Mouse (Mus musculus) spleen, adult 2 months (tissue): ENCODE results near the gene Ctf2. TPM values are rescaled to one million over a fixed set of nuclear protein-coding genes. Genes with fewer than 3 reads are reported as not detected.

ENCODE experiments used
- DNase-seq, 2 experiments: peaks; one replicate each; pipeline versions ENCODE4 v3.0.0 to v3.0.0-alpha.2; 2012 to 2021; ENCODE audit warnings: low spot score in 2 of 2, low read depth in 1 of 2
- H3K27ac ChIP-seq: fragments of 200-500 bp; 2 replicates; pipeline ENCODE4 v1.5.1; 2012; ENCODE audit warnings: low read length, inconsistent platforms; ENCODE audit not compliant: insufficient read depth
- H3K27me3 ChIP-seq: fragments of 200-500 bp; 2 replicates; pipeline ENCODE4 v1.6.1; 2012; ENCODE audit warnings: mild to moderate bottlenecking, moderate library complexity, low read length, inconsistent platforms; ENCODE audit not compliant: control insufficient read depth, insufficient read depth
- H3K36me3 ChIP-seq: fragments of 200-500 bp; 2 replicates; pipeline ENCODE4 v1.6.1; 2012; ENCODE audit warnings: mild to moderate bottlenecking, low read length, inconsistent platforms; ENCODE audit not compliant: control insufficient read depth, insufficient read depth
- H3K4me1 ChIP-seq: fragments of 200-500 bp; 2 replicates; pipeline ENCODE4 v1.6.1; 2011; ENCODE audit warnings: inconsistent platforms; ENCODE audit not compliant: control insufficient read depth, insufficient read depth, insufficient read length
- H3K4me3 ChIP-seq: fragments of 200-500 bp; 2 replicates; pipeline ENCODE4 v1.5.1; 2011; ENCODE audit warnings: mild to moderate bottlenecking, inconsistent platforms; ENCODE audit not compliant: insufficient read depth, insufficient read length; ENCODE audit errors: extremely low read depth
- CTCF ChIP-seq: fragments of 200-500 bp; IDR thresholded peaks from 2 replicates; pipeline ENCODE4 v1.5.1; 2011; ENCODE audit warnings: mild to moderate bottlenecking, inconsistent platforms; ENCODE audit not compliant: insufficient read depth, insufficient read length, insufficient replicate concordance; ENCODE audit errors: extremely low read depth
- POLR2A ChIP-seq: fragments of 200-500 bp; IDR thresholded peaks from 2 replicates; pipeline ENCODE4 v1.6.1; 2011; ENCODE audit warnings: low read depth, low read length, inconsistent platforms
- WGBS: fragments of 180-500 bp; shearing (Covaris S2); methylation state at CpG from one replicate; pipeline ENCODE4 v1.1.7; 2018; 5-methylcytosine and 5-hydroxymethylcytosine counted together
- polyA plus RNA-seq: library from polyadenylated mRNA; depleted of rRNA; stranded (reverse); fragments of >200 nt; gene quantifications from 2 replicates; pipeline ENCODE4 v1.2.3, GENCODE M21; 2012

Ctf2 gene
- polyA plus RNA-seq, 1 experiment = not detected

DNA sequence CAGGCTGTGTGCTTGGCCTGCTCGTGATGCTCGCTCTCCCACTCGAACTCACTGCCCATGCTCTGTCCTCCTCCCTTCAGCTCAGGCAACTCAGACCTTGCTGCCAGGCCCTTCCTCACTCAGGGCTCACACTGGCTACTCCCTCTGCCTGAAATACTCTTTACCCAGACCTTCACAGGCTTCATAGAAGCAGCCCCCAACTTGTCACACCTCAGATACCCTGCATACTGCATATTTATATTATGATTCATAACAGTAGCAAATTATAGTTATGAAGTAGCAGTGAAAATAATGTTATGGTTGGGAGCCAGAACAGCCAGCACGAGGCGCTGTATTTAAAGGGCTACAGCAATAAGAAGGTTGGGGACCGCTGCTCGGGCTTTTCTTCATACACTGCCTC lies 43.0 kb downstream of the Ctf2 start:
- Histone ChIP-seq H3K4me3 (no peak overlapping the region), H3K27ac (no peak overlapping the region), H3K36me3 (no peaks in the 10 kb centered on the region), H3K4me1 (no peaks in the 10 kb centered on the region), H3K27me3 (no peaks in the 10 kb centered on the region)
- TF ChIP-seq POLR2A (no peak), CTCF (no peak)
- DNase-seq = no peak
- WGBS = 94% methylated on average over 7 of the region's 7 CpGs

DNA sequence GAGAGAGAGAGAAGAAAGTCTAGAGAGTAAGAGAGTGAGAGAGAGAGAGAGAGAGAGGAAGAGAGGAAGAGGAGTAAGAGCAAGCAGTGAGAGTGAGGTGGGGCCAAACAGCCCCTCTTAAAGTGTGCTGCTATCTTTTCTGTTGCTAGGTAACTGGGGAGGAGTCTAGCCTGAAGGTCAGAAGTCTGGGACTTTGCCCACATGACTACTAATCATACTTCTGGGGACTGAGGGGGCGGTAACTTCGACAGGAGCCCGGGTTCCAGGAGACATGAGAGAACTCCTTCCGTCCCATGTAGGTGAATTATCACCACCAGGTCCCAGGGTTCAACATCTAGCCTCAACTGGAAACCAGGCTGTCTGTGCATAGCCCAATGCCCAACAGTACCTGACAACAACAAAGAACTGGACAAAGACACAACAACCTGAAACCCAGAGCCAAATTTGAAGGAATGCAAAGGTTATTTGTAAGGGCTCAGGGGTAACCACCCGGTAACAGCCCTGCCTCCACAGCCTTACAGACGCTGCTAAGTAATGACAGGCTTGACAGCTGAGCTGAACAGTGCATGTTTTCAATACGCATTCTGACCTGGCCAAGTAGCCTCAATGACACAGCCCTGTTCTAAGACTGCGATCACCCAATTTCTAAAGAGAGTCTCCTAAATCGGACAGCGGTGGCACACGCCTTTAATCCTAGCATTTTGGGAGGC lies 45.1 kb downstream of the Ctf2 start:
- Histone ChIP-seq H3K4me3 (no peak overlapping the region), H3K36me3 (no peaks in the 10 kb centered on the region), H3K27me3 (no peaks in the 10 kb centered on the region), H3K4me1 (no peaks in the 10 kb centered on the region), H3K27ac (no peak overlapping the region)
- WGBS = 91% methylated on average over 11 of the region's 11 CpGs
- TF ChIP-seq CTCF (no peak), POLR2A (no peak)
- DNase-seq = no peak

DNA sequence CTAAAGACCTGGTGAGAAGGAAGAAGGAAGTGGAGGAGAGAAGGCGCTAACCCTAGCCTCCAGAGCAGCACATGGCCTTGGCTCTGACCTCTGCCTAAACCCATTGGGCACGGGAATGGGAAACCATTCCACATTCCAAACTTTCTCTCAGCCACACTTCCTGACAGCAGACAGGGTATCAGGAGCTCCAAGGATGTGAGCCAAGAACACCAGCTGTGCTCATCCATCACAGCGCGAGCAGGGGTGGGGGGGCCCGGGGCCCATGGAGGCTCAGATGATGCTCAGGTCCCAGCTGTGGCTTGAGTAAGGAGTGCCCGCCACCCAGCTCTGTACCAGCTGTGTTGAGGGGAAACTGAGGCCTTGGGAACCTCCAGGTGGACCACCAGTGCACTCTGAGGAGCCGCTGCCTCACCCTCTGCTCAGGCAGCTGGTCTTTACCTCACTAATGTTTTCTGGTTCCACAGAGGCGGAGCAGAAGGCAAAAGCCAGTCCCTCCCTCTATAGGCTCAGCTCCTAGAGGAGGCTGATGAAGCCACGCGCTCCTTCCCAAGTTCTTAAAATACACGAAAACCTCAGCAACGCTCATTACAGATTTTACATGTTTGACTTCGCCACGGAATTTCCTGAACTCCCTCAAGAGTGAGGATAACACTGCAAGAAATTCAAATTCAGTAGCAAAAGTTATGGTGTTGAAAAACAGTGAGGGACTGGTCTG lies 46.5 kb downstream of the Ctf2 start:
- H3K4me1 ChIP-seq = no peaks in the 10 kb centered on the region
- TF ChIP-seq POLR2A (no peak), CTCF (no peak)
- no peak for DNase-seq
- no peak overlapping the region for H3K27ac ChIP-seq
- 93% methylated on average over 14 of the region's 14 CpGs for WGBS
- H3K36me3 ChIP-seq = no peaks in the 10 kb centered on the region
- H3K4me3 ChIP-seq = no peak overlapping the region
- no peaks in the 10 kb centered on the region for H3K27me3 ChIP-seq

DNA sequence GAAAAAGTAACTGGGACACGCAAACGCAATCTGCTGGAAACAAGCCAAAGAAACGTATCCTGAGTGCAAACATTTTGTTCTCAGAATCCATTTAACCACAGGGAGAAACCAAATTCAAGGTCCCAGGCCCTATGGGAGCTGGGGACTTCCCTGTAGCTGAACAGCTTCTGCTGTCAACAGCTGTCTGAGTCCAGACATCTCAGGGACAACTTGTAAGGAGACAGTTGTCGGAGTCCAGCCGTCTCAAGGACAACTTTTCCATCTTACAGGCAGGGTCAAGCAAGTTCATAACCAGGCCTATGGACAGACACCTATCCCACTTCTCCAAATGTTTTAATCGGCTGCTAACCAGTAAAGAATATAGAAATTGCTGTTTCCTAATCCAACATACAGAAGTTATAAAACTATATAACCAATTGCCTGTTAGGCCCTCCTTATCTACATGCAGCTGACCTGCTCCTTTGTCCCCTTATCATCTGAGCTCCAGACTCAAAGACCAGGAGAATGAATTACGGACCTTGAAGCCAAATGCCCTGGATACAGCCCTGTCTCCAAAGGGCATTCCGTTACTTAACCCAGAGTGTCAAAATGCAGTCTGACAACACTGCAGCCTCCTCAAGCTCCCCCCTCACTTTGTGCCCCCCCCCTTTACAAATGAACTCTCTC lies 49.9 kb downstream of the Ctf2 start:
- Histone ChIP-seq H3K4me3 (no peak overlapping the region), H3K27ac (no peak overlapping the region), H3K27me3 (no peaks in the 10 kb centered on the region), H3K4me1 (no peaks in the 10 kb centered on the region), H3K36me3 (no peaks in the 10 kb centered on the region)
- DNase-seq = no peak
- 88% methylated on average over 8 of the region's 8 CpGs for WGBS
- TF ChIP-seq CTCF (no peak), POLR2A (no peak)

DNA sequence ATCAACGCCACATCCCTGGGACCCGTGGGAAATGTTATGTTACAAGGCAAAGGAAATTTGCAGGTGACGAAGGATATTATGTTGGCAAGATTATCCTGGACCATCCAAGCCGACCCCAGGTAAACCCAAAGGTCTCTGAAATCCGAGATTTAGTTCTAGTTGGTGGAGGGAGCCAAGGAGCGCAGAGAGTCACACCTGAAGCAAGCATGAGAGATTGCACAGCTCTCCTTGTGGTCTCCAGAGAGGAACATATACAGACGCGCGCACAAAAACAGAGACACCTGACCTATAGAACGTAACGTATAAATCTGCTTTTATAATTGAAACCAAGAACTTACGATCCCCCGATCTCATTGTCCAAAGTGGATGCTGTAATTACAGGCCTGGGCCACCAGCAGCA lies 51.4 kb downstream of the Ctf2 start:
- Histone ChIP-seq H3K27me3 (no peaks in the 10 kb centered on the region), H3K27ac (no peak overlapping the region), H3K4me3 (no peak overlapping the region), H3K36me3 (no peaks in the 10 kb centered on the region), H3K4me1 (no peaks in the 10 kb centered on the region)
- 93% methylated on average over 13 of the region's 13 CpGs for WGBS
- DNase-seq = no peak
- TF ChIP-seq CTCF (no peak), POLR2A (no peak)

DNA sequence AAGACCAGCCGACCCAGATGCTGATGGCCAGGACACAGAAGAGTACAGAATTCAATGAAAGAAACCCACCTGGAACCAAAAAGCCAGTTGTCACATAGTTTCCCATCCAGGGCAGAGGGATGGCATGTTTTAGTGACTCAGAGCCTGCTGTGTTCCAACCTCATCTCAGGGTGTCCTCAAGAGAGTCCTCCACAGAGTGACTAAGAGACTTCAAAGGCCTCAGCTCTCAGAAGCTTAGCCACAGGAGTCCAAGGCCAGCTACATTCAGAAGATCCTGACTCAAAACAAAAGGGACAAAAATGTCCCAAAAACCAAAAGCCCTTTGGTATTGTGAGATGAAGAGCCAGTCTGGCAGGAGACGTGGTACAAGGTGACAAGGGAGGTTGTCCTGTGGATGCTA lies 53.2 kb downstream of the Ctf2 start:
- H3K36me3 ChIP-seq = no peaks in the 10 kb centered on the region
- TF ChIP-seq POLR2A = no peak
- no peaks in the 10 kb centered on the region for H3K27me3 ChIP-seq
- no peaks in the 10 kb centered on the region for H3K4me1 ChIP-seq
- H3K4me3 ChIP-seq = no peak overlapping the region
- no peak overlapping the region for H3K27ac ChIP-seq
- 88% methylated on average over 2 of the region's 2 CpGs for WGBS
- DNase-seq = no peak

DNA sequence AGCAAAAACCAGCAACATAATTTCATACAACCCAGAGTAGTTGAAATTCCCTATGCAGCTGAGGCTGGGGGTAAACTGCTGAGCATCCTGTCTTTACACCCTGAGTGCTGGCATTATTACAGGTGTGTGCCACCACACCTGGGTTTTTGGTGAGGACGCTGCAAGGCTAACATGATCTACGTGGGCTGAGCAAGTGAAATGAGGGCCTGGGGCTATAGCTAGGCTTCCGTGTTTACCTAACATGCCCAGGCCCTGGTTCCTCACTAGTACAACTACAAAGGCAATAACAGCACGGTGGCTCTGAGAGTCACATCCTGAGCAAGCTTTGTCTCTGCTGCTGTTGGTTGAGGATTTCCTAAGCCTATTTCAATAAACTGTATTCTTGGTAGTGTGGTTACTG lies 54.4 kb downstream of the Ctf2 start:
- no peak overlapping the region for H3K4me3 ChIP-seq
- H3K4me1 ChIP-seq = no peaks in the 10 kb centered on the region
- H3K27me3 ChIP-seq = no peaks in the 10 kb centered on the region
- no peak overlapping the region for H3K27ac ChIP-seq
- H3K36me3 ChIP-seq = no peaks in the 10 kb centered on the region
- no peak for DNase-seq
- 90% methylated on average over 4 of the region's 4 CpGs for WGBS
- TF ChIP-seq CTCF (no peak), POLR2A (no peak)
